Mouse (Mus musculus) bone marrow macrophage, adult 2 months (primary cell): Measurements from ENCODE around the gene Gdf1.

ENCODE experiments used
- CTCF ChIP-seq: IDR thresholded peaks from 2 replicates; pipeline ENCODE4 v1.5.1; 2012; ENCODE audit warnings: low read depth, mild to moderate bottlenecking, low read length, moderate library complexity
- POLR2A ChIP-seq: IDR thresholded peaks from 2 replicates; pipeline ENCODE4 v1.6.1; 2012; ENCODE audit warnings: mild to moderate bottlenecking, low read depth, low read length, borderline replicate concordance

DNA sequence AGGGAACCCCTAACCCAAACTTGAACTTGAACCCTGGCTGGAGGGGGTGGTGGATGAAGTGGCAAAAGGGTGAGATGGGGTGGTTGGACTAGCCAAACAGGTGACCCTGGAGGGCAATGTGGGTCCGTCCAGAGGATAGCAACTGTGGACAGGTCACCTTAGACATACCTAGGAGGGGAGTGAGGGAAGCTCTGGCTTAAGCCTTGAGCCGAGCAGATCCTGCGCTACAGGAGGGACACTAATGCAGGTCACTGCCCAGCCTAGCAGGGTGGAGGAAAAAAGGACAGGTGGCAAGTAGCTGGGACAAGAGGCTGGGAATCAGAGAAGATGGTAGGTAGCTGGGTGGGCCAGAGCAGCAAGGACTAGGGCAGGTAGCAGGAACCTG lies 22.4 kb downstream of the Gdf1 start:
- no peak for TF ChIP-seq CTCF
- no peak for TF ChIP-seq POLR2A
